Mouse (Mus musculus) embryonic fibroblast, embryonic 13.5 days (primary cell): ENCODE data around the gene H2-M5.

Source experiments
- CTCF ChIP-seq: IDR thresholded peaks from 2 replicates; pipeline ENCODE4 v1.5.1; 2011; ENCODE audit warnings: mild to moderate bottlenecking, control low read depth, low read length, moderate library complexity, borderline replicate concordance; ENCODE audit not compliant: insufficient read depth
- POLR2A ChIP-seq: IDR thresholded peaks from 2 replicates; pipeline ENCODE4 v1.6.1; 2011; ENCODE audit warnings: low read depth, mild to moderate bottlenecking, control low read depth, low read length, moderate library complexity

DNA sequence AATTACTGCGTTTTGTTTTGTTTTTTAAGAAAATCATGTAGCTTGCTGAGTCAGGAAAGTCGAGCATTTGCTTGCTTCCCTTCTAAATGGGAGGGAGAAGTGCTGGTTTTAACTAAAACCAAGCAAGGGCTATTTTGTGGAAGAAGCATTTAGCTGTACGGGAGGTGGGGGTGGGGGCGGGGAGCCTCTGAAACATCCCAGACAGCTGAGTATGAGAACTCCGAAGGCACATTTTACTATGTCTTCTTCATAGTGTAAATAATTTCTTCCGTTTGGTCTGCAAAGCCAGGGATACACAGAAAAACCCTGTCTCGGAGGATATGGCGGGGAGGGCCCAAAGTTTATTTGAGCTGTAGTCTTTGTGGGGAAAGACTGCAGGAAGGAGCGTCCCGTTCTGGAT, 38.9 kb upstream of the H2-M5 start:
- no peak for TF ChIP-seq CTCF
- TF ChIP-seq POLR2A = no peak; the same call in 1 of the 2 replicates
